Mouse (Mus musculus): ENCODE data around the gene Uggt2. TPM values are rescaled to one million over a fixed set of nuclear protein-coding genes. Genes with fewer than 3 reads are reported as not detected.
"Not testable (repeated sequence)": the region's sequence is repeated elsewhere in the genome, so short reads cannot be mapped to it uniquely, and the experiment has no call there.

Gene Uggt2
- polyA plus RNA-seq, 1 experiment from 2014 or later, result 15.4 TPM

DNA sequence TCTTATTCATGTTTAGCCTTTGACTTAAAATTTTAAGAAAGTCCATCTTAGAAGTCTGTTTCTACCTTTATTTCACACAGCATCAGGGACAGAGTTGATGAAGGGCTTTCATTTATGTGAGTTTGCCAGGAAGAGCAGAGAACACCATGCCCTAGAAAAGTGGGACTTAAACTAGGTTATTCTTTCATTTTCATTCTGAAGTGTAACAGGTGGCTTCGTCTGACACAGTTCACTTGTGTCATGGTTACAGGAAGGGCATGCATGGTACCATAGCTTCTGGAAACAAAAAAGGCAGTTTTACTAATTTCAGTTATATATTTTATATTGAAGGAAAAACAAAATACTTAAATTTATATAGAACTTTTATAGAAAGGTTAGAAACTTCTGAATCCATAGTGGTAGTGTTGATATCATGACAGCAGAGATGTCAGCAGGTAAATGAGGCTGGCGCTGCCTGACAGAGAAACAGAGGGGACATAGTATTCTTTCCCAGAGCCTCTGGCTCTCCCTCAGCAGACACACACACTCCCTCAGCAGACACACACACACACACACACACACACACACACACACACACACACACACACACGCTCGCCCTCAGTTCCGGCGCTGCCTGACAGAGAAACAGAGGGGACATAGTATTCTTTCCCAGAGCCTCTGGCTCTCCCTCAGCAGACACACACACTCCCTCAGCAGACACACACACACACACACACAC lies 117.4 kb downstream of the Uggt2 start:
- DNase-seq (ENCODE audit: low spot score); H3K4me1 ChIP-seq (replicated peaks; ENCODE audit: control insufficient read depth, insufficient read depth, low read length); H3K4me2 ChIP-seq (ENCODE audit: low read length); H3K27ac ChIP-seq (ENCODE audit: low read depth); H3K27me3 ChIP-seq (replicated peaks; ENCODE audit: control insufficient read depth, insufficient read depth, low read length); H3K9ac ChIP-seq (ENCODE audit: low read length); ATAC-seq (replicated peaks; ENCODE audit: low FRiP score, low TSS enrichment, low read depth); H3K4me3 ChIP-seq (ENCODE audit: low read depth, low read length); H3K9me3 ChIP-seq (ENCODE audit: control insufficient read depth, low read length): not testable (repeated sequence)
- H3K36me3 ChIP-seq (ENCODE audit: control insufficient read depth, insufficient read depth, low read length), result peaks cover 72% of the 10 kb centered on the region
- WGBS, result 78% methylated on average over 6 of the region's 6 CpGs

DNA sequence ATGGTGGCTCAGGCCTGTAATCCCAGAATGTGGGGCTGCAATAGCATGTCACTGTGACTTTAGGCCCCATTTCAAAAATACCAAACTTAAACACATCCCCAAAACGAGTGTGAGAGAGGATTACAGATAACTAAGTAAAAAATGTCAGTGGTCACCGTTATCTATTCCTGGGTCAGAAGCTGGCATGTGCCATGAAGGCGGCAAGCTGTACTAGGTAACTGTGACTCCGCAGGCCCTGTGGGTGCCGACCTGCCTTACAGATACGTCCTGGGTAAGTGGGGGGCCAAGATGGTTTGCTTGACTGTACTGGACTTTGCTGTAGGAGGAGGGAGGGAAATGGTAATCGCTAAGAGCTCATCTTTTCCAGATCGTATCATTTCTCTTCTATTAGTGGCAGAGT lies 118.3 kb downstream of the Uggt2 start:
- DNase-seq (ENCODE audit: low spot score) (no peak), ATAC-seq (replicated peaks; ENCODE audit: low FRiP score, low TSS enrichment, low read depth) (no peak)
- no peak overlapping the region for H3K4me3 ChIP-seq (ENCODE audit: low read depth, low read length)
- no peak overlapping the region for H3K27ac ChIP-seq (ENCODE audit: low read depth)
- H3K4me2 ChIP-seq (ENCODE audit: low read length), result no peak overlapping the region
- H3K9me3 ChIP-seq (ENCODE audit: control insufficient read depth, low read length), result no peaks in the 10 kb centered on the region
- H3K36me3 ChIP-seq (ENCODE audit: control insufficient read depth, insufficient read depth, low read length), result peaks cover 80% of the 10 kb centered on the region
- 86% methylated on average over 8 of the region's 8 CpGs for WGBS
- no peak overlapping the region for H3K9ac ChIP-seq (ENCODE audit: low read length)
- H3K4me1 ChIP-seq (replicated peaks; ENCODE audit: control insufficient read depth, insufficient read depth, low read length), result no peaks in the 10 kb centered on the region
- H3K27me3 ChIP-seq (replicated peaks; ENCODE audit: control insufficient read depth, insufficient read depth, low read length), result no peaks in the 10 kb centered on the region

DNA sequence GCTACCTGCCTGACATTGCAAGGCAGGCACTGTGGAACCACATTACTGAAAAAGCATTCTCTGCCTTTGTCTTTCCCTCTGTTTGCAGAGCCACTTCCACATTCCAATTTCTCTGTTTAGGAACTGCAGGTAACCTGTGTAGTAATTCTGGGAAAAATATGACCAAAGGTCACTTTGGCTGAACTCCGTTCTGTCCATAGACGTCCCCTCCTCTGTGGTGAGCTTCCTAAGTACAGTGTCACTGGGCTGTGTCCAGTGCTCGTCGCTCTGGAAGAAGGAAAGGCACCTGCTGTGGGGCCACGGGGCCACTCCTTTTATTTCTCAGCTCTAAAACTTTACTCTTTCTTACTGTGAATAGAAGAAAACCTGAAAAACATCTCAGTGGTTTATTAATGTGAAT lies 118.9 kb downstream of the Uggt2 start:
- WGBS, result 77% methylated on average over 5 of the region's 5 CpGs
- no peak for ATAC-seq (replicated peaks; ENCODE audit: low FRiP score, low TSS enrichment, low read depth)

DNA sequence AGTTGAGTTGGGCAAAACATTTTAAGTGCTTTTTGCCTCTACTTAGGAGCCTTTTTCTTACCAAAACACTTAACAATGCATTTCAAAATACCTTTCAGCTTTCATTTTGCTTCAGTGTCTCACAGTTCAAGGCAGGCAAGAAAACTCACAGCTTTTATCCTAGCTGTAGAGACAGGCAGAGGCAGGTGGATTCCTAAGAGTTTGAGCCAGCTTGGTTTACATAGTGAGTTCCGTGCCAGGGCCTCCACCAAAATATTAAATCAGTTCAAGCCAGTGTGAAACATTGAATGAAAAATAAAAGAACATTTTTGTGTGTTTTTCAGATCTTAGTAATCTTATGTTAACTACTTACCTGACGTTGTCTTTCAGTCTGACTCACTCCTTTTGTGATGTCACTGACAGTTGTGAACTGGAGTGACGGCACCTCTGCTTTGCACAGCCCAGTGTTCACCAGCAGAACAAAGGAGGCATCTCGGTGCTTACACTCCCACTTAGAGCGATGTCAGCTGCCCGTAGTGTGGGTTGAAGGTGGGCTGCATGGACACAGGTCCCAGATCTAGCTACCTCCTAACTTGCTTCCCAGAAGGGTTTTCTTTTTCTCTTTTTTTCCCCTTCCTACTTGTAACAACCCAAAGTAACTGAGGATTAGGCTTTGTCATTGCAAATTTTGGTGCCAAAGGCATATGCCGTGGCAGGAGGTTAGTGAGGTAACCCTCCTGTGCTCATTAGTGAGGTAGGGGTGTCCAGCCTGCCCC lies 119.5 kb downstream of the Uggt2 start:
- Histone ChIP-seq H3K36me3 (ENCODE audit: control insufficient read depth, insufficient read depth, low read length) (peaks cover 80% of the 10 kb centered on the region), H3K4me3 (ENCODE audit: low read depth, low read length) (no peak overlapping the region), H3K27ac (ENCODE audit: low read depth) (no peak overlapping the region), H3K4me2 (ENCODE audit: low read length) (no peak overlapping the region), H3K4me1 (replicated peaks; ENCODE audit: control insufficient read depth, insufficient read depth, low read length) (no peaks in the 10 kb centered on the region), H3K9ac (ENCODE audit: low read length) (no peak overlapping the region), H3K9me3 (ENCODE audit: control insufficient read depth, low read length) (no peaks in the 10 kb centered on the region), H3K27me3 (replicated peaks; ENCODE audit: control insufficient read depth, insufficient read depth, low read length) (no peaks in the 10 kb centered on the region)
- 84% methylated on average over 7 of the region's 7 CpGs for WGBS
- ATAC-seq (replicated peaks; ENCODE audit: low FRiP score, low TSS enrichment, low read depth) (no peak), DNase-seq (ENCODE audit: low spot score) (no peak)

More for the DNA sequence above, 118.9 kb downstream of the Uggt2 start:
- Histone ChIP-seq H3K27ac (ENCODE audit: low read depth) (no peak overlapping the region), H3K9ac (ENCODE audit: low read length) (no peak overlapping the region), H3K27me3 (replicated peaks; ENCODE audit: control insufficient read depth, insufficient read depth, low read length) (no peaks in the 10 kb centered on the region), H3K9me3 (ENCODE audit: control insufficient read depth, low read length) (no peaks in the 10 kb centered on the region), H3K4me3 (ENCODE audit: low read depth, low read length) (no peak overlapping the region), H3K4me1 (replicated peaks; ENCODE audit: control insufficient read depth, insufficient read depth, low read length) (no peaks in the 10 kb centered on the region), H3K36me3 (ENCODE audit: control insufficient read depth, insufficient read depth, low read length) (peaks cover 80% of the 10 kb centered on the region), H3K4me2 (ENCODE audit: low read length) (no peak overlapping the region)
- no peak for DNase-seq (ENCODE audit: low spot score)

DNA sequence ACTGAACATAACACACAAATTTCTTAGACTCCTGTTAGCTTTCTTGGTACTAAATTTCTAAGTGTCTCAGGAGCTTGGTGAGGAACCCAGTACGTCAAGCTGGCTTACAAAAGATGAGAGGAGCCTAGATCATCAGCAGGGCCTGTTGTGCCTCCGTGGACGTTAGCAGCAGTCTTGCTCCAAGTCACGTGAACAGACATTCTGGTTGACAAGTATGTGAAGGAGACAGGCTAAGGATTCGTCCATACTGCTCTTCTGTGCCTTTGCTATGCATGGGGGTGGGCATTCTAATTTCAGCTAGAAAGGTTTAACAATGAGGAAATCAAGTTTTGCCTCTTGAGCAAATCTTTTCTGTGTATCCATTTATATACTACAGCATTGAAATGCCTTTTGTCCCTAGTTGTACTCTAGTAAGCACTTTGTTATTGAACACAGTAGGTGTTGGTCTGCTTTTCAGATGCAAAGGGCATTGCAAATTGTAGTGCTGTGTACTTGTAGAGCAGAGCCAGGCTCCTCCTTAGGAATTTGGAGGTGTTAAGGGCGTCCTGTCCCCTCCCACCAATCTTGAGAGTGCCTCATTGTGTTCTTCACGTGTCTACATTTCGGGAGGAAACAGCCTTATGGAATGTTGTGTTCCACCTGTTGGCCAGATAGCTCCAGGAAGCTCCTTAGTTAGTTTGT lies 122.0 kb downstream of the Uggt2 start:
- DNase-seq (ENCODE audit: low spot score), result no peak
- H3K4me1 ChIP-seq (replicated peaks; ENCODE audit: control insufficient read depth, insufficient read depth, low read length), result no peaks in the 10 kb centered on the region
- no peak overlapping the region for H3K27ac ChIP-seq (ENCODE audit: low read depth)
- no peaks in the 10 kb centered on the region for H3K9me3 ChIP-seq (ENCODE audit: control insufficient read depth, low read length)
- H3K4me3 ChIP-seq (ENCODE audit: low read depth, low read length), result no peak overlapping the region
- H3K36me3 ChIP-seq (ENCODE audit: control insufficient read depth, insufficient read depth, low read length), result peaks cover 90% of the 10 kb centered on the region
- no peaks in the 10 kb centered on the region for H3K27me3 ChIP-seq (replicated peaks; ENCODE audit: control insufficient read depth, insufficient read depth, low read length)
- no peak overlapping the region for H3K4me2 ChIP-seq (ENCODE audit: low read length)
- no peak for ATAC-seq (replicated peaks; ENCODE audit: low FRiP score, low TSS enrichment, low read depth)
- WGBS, result 79% methylated on average over 8 of the region's 8 CpGs
- H3K9ac ChIP-seq (ENCODE audit: low read length), result no peak overlapping the region

DNA sequence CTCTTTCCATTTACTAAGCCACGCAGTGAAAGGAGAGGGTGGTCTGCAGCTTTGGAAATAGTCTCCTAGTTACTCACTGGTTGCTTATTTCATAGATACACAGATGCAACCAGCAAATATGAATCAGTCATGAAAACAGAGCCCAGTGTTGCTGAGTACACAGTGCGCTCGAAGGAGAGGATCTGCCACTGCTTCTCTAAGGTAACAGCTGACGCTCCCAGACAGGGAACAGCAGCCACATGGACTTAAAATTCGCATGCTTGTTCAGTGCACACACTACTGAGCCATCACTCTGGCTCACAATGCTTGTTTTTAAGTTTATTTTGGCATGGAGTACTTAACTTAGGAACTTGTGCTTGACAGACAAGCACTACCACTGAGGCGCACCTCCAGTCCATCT lies 127.0 kb downstream of the Uggt2 start:
- no peak overlapping the region for H3K4me3 ChIP-seq (ENCODE audit: low read depth, low read length)

DNA sequence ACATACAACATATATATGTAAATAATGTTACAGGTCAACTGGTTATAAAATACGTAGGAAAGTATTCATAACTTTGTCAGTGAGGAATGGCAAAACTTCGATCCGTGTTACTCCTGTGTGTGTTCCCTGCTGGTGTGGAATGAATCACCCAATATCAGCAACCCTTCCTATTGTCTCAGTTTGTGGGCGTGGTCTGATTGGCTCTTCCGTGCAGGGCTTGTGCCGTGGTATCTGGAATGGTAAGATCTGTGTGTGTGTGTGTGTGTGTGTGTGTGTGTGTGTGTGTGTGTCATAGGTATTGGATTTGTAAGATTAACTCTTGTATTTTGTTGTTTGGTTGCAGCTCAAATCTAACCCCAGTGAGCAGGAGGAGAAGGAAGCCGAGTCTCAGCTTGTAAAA lies 131.6 kb downstream of the Uggt2 start:
- no peak for ATAC-seq (replicated peaks; ENCODE audit: low FRiP score, low TSS enrichment, low read depth)
- H3K9me3 ChIP-seq (ENCODE audit: control insufficient read depth, low read length), result no peaks in the 10 kb centered on the region
- no peak overlapping the region for H3K9ac ChIP-seq (ENCODE audit: low read length)
- no peak overlapping the region for H3K4me3 ChIP-seq (ENCODE audit: low read depth, low read length)
- H3K27me3 ChIP-seq (replicated peaks; ENCODE audit: control insufficient read depth, insufficient read depth, low read length), result no peaks in the 10 kb centered on the region
- DNase-seq (ENCODE audit: low spot score), result no peak
- 86% methylated on average over 7 of the region's 7 CpGs for WGBS
- peaks cover 56% of the 10 kb centered on the region for H3K36me3 ChIP-seq (ENCODE audit: control insufficient read depth, insufficient read depth, low read length)
- no peak overlapping the region for H3K27ac ChIP-seq (ENCODE audit: low read depth)
- H3K4me1 ChIP-seq (replicated peaks; ENCODE audit: control insufficient read depth, insufficient read depth, low read length), result no peaks in the 10 kb centered on the region
- no peak overlapping the region for H3K4me2 ChIP-seq (ENCODE audit: low read length)

More for the DNA sequence above, 127.0 kb downstream of the Uggt2 start:
- DNase-seq (ENCODE audit: low spot score), result no peak
- peaks cover 92% of the 10 kb centered on the region for H3K36me3 ChIP-seq (ENCODE audit: control insufficient read depth, insufficient read depth, low read length)
- no peak for ATAC-seq (replicated peaks; ENCODE audit: low FRiP score, low TSS enrichment, low read depth)
- no peak overlapping the region for H3K4me2 ChIP-seq (ENCODE audit: low read length)
- H3K4me1 ChIP-seq (replicated peaks; ENCODE audit: control insufficient read depth, insufficient read depth, low read length), result no peaks in the 10 kb centered on the region
- no peaks in the 10 kb centered on the region for H3K9me3 ChIP-seq (ENCODE audit: control insufficient read depth, low read length)
- no peaks in the 10 kb centered on the region for H3K27me3 ChIP-seq (replicated peaks; ENCODE audit: control insufficient read depth, insufficient read depth, low read length)
- WGBS, result 94% methylated on average over 6 of the region's 6 CpGs
- H3K9ac ChIP-seq (ENCODE audit: low read length), result no peak overlapping the region
- no peak overlapping the region for H3K27ac ChIP-seq (ENCODE audit: low read depth)

DNA sequence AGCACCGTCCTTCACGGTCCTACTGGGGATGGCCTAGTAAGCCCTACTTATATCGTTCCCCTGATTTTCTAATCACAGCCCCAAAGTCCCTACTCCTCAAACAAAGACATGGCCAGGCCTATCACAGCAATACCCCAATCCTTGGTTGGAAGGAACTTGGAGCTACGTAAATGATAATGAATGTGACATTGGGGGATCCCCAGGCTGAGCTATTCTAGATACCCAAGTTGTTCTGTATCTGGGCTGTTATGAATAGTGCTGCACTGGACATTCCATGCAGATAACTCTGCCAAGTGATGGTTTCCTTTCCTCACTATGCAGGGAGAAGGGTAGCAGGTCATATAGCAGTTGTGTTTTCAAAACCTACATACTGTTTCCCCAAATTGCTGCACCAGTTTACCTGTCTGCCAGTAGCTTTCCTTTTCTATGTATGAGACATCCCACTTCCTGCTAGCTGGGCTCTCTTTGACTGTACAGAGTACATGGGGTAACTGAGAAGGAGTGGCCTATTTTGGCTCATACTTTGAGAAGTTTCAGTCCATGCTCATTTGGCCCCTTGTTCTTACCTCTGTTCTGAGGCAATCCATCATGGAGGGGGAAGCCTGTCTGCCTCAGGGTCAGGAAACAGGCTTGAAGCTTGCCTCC lies 133.8 kb downstream of the Uggt2 start:
- H3K27me3 ChIP-seq (replicated peaks; ENCODE audit: control insufficient read depth, insufficient read depth, low read length), result no peaks in the 10 kb centered on the region
- no peaks in the 10 kb centered on the region for H3K9me3 ChIP-seq (ENCODE audit: control insufficient read depth, low read length)
- no peak for DNase-seq (ENCODE audit: low spot score)
- H3K4me3 ChIP-seq (ENCODE audit: low read depth, low read length), result no peak overlapping the region
- no peak for ATAC-seq (replicated peaks; ENCODE audit: low FRiP score, low TSS enrichment, low read depth)
- H3K4me1 ChIP-seq (replicated peaks; ENCODE audit: control insufficient read depth, insufficient read depth, low read length), result no peaks in the 10 kb centered on the region
- 91% methylated on average over 4 of the region's 4 CpGs for WGBS
- no peak overlapping the region for H3K9ac ChIP-seq (ENCODE audit: low read length)
- H3K36me3 ChIP-seq (ENCODE audit: control insufficient read depth, insufficient read depth, low read length), result peaks cover 54% of the 10 kb centered on the region
- H3K4me2 ChIP-seq (ENCODE audit: low read length), result no peak overlapping the region
- H3K27ac ChIP-seq (ENCODE audit: low read depth), result no peak overlapping the region

All from intestine, embryonic 14.5 days (tissue).